Mouse (Mus musculus) small intestine, adult 2 months (tissue): ENCODE measurements around the gene Msantd1.

ENCODE experiments used
- CTCF ChIP-seq: fragments of 200-500 bp; IDR thresholded peaks from 2 replicates; pipeline ENCODE4 v1.5.1; 2012; ENCODE audit warnings: low read depth, mild to moderate bottlenecking, control low read depth, inconsistent platforms, low read length, moderate library complexity, mixed read lengths; ENCODE audit not compliant: insufficient replicate concordance, insufficient read length; ENCODE audit errors: extremely low read depth
- POLR2A ChIP-seq: fragments of 200-500 bp; IDR thresholded peaks from 2 replicates; pipeline ENCODE4 v1.6.1; 2012; ENCODE audit warnings: low read depth, mild to moderate bottlenecking, control low read depth, inconsistent platforms, low read length, moderate library complexity

GRCm38 (mm10) chr5:34881023-34881422 is 26.8 kb upstream of the Msantd1 start:
- no peak for TF ChIP-seq POLR2A
- no peak for TF ChIP-seq CTCF
